Mouse (Mus musculus) kidney, adult 9 months (tissue): ENCODE data around the gene Ihh.

Source experiments
- DNase-seq: peaks from one replicate; pipeline ENCODE4 v3.0.0; 2022

Ihh gene

DNA sequence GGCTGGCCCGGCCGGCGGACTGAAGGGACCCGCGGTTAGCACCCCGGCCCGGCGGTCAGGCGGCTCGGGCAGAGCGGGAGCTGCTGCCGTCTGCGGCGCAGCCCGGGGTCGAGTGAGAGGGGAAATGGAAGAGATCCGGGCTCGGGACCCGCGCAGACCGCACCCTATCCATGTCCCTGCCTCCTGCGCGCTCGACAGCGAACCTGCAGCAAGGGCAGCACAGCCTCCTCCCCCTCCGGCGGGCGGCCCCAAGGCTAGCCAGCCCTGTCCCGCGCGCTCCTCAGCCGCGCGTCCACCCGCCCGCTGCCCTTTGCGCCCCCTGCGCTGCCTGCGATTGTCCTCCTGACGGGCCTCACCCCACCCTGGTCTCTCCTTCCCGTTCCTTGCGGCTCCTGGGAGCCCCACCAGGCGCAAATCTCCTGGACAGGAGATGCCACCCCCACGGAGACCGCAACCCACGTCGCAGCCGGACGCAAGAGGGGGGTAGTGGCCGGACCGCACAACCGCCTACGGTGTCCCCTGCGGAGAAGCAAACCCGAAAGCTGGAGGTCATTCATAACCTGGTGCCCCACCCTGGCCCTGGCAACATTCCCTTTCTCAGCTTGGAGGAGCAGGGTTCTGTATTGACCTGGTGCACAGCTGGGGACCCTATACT, at the start of gene Ihh:
Gene Ihh (minus strand): TSS at position 117 of the 655 bp plus-strand sequence.
- peak; percentile 61 for DNase-seq

DNA sequence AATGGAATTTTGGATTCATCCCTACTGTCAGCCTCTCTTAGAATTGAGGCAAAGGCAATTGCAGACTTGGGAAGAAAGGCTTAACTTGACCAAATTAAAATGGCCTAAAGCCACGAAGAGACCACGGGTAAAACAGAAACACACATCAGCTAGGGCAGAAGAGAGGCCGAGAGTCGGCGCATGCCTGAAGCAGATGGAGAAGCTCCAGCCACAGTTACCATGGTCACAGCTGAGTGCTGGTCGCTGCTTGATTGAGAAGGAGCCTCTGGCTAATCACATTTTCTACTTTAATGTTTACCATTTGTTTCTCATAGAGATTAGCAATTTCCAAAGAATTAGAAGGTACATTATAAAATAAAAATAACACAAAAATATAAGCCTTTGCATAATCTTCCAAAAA, 49.7 kb upstream of the Ihh start:
- no peak for DNase-seq

DNA sequence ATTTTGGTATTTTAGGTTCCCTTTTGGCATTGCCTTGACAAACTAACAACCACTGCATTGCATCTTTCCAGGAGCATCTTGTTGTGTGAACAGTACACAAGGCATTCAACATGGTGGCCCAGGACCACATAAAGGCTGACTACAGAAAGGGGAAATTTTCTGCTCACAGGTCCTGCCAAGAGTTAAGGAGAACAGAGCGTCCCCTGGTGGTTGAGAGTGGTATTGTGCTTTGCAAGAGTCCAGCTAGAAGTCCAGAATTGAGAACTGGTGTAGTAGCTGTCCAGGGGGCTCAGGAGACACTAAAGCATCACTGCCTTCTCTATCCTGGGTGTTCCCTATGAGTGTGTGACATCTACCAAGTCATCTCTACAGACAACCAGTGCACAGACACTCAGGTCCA, 49.0 kb upstream of the Ihh start:
- peak; percentile 68 for DNase-seq

DNA sequence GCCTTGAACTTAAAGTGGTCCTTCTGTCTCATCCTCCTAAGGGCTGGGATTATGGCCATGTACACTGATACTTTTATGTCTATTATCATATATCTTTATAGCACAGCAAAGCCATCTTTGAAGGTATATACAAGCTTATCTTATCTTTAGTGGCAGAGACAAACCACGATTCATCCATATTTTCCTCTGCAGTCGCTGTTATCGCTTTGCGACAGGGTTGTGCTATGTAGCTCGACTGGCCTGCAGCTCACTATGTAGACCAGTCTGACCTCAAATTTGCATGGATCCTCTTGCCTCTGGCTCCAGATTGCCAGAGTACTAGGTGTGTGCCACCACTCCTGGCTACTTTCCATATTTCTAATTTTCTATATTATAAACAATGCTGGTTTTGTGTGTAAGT, 47.7 kb upstream of the Ihh start:
- no peak for DNase-seq

DNA sequence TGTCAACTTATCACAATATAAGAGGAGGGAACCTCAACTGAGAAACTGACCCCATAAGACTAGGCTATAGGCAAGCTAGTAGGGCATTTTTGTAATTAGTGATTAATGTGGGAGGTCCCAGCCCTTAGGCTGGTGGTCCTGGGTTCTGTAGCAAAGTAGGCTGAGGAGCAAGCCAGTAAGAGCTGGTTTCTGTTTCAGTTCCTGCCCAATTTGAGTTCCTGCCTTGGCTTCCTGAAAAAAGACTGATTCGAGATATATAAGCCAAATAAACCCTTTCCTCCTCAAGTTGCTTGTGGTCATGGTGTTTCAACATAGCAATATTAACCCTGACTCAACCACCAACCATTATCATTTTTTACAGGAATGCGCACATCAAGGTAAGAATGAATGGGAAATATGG, 45.8 kb upstream of the Ihh start:
- DNase-seq, result no peak

DNA sequence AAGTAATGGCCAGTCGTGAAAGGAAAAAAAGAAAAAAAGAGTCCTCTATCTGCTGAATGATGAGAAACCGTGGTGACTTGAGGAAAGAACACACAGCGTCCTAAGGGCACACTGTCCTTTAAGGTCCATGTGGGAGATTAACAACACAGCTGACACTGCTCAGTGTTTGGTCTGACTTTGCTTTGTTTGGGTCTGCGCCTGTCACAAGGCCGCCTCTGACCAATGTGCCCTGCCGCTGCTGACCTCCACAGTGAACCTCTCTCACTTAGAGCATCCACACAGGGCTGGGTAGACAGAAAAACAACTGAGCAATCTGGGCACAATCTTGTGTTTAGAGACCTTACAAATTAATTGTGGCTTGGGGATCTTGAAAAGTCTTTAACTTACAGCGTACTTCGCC, 25.5 kb upstream of the Ihh start:
- DNase-seq, result no peak

DNA sequence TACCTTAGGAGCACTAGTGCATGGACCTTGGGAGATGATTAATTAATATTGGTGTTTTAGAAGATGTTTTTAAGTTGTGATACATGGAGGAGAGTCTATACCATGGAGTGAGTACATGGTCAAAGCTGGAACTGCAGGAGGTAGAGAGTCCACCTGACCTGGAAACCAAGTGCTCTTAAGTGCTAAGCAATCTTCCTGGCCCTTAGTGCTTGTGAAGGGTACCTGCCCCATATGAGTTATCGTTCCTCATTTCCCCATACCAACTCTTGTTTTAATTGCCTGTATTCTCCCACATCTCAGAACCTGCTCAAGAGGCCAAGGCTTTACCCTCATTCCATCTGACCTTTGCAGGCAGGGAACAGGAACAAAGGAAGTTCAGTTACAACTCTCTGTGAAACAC, 24.5 kb upstream of the Ihh start:
- DNase-seq, result no peak

DNA sequence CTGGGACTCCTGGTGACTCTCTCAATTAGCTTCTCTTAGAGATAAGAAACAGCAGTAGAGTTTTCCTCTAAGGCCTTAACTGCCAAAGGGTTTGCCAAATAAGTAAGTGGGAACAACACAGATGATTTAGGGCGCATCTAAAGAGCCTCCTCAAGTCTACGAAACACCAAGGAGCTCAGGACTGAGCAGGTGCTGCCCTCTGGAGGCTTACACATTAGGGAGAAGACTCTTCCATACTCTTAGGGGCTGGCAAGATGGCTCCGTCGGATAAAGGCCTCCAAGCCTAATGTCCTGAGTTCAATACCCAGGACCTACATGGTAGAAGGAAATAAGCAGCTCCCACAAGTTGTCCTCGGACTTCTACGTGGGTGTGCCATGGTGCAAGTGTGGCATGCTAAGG, 22.1 kb upstream of the Ihh start:
- DNase-seq, result peak; percentile 41

DNA sequence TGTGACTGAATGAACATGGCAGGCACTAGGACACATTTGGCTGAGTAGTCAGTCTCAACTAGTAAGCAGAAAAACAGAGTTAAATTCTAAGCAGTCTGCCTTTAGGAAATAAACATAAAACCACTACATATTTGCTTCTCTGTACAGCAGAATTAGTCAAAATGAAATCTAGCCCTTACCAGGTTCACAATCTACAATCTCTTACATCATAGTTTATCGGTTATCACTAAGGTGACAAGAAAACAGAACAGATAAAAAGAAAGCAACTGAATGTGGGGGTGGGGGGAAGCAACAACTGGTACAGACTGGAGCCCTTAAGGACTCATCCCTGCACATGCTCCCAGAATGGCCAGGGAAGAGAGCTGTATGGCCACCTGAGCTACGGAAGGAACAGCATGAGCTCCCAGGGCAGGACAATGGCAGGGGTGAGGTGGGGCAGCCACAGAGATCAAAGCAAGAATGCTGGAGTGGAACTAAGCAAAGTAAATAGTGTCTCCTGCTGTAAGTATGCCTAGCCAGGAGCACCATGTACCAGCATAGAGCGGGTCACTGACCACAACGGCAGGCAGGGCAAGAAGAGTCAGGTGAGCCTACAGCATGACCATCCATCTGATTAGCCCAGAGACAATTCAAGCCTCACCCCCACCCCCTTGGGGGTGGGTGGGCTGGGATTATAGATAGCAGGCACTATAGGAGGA, 20.0 kb upstream of the Ihh start:
- peak; percentile 49 for DNase-seq

DNA sequence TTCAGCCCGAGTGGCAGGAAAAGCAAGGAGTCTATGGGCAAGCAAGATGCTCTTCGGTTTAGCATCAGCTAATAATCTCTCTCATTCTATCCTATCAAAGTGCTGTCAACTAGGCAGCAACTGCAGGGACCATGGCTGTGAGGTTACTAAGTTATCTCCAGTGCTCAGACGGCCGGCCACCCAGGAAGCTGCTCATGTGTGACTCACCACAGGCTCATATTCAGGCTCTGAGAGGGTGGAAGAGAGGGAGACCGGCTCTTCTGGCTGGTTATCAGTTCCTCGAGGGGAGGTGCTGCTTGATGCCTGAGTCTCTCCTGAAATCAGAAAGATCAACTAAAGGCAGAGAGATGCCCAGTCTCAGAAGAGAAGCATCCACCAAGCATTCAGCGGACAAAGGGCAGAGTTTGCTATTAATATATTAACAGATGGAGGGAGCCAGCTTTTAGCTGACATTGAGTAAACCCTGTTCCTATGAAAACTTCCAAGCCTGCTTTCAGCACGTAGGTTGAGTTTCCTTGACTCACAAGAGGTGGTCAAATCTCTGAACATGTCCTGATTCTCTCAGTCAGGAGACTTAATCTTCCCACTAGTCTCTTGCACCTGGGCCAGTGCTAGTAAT, 16.6 kb upstream of the Ihh start:
- DNase-seq, result peak; percentile 66

DNA sequence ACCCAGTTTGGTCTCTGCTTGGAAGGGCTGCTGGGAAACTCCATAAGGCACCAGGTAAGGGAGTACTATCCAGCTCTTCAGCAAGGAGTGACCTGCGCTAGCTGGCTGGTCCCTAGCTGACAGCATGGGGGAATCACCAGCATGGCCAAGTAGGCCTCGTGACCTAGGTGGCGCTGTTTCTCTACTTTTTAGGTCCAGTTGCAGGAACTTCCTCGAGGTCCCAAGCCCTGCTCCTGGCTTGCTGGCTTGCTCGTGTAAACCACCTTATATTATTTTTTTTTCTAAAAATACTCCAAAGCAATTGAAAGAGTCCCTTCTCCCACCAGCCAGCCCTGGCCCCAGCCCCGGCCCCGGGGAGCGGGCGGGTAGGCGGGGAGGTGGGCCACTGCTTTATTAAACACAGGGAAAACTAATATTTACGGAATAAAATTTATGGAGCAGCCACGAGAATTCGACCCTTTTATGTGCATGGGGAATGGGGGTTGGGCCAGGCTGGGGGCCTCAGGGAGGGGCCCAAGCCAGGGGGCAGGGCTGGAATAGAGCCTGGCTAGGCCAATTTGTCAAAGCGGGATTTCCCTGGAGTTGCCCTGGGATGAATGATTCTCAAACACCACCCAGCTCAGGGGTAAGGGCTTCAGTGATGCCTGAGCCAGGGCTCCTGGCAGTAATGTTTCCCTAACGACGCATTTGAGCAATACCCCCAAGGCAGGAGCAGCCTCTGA, 13.2 kb upstream of the Ihh start:
- peak; percentile 89 for DNase-seq

DNA sequence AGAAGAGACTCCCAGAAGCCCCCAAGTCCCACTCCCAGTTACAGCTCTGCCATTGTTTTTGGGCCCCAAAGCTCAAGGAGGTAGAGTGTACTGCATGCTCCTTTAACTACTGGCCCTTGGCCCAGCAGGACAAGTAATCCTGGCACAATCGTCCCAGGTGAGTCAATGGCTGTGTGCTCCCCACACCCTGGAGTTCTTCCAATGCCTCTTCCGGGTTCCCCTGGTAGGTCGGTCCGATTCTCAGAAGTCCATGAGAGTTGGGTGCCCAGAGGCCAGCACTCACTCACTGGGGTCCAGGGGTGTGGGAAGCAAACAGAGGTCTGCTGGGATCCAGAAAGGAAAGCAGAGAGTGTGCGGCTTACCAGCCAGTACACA, 11.4 kb upstream of the Ihh start:
- no peak for DNase-seq

DNA sequence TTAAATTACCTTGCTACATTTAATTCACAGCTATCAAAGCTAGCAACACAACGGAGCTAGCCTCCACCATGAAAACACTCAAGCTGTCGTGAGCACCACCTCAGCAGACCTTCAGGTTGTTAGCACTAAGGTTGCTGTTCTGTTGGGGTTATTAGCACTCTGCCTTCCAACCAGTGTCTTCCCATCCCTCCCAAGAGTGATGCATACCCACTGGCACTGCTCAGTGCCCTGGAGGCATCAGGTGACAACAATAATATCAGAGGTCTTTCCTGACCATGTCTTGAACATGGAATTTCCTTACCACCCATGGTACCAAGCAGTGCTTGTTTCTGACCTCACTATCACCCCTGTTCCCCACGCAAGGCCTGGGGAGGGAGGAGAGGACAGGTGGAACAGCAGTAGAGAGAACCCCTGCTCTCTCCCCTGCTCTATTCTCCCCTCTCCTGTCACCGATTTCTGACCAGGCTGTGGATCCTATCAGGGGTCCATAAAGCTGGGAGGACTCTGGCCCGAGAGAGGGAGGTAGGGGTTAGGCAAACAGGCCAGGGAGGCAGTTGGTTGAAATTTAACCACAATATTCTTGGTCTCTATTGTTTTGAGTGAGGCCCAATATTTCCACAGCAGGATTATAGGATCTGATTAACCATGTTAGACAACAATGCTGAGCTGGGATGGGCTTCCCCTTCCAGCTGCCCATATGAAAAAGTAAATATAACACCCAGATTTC, 10.8 kb upstream of the Ihh start:
- no peak for DNase-seq

DNA sequence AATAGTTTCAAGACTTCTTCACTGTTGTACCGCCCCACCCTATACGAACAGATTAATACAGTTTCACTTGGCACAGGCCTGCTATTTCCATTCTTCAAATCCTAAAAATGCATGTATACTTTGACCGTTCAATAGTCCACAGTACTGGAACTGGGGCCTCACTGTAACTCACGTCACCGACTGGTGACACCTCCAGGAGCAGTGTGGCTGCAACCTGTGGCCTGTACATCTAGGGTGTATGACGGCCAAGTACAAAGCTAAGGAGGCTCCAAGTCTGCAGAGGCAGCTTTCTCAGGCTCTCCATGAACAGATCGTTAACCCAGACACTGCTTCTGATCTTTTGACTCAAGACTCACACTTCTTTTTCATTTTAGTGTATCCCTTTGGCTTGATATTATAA, 10.2 kb upstream of the Ihh start:
- DNase-seq, result no peak

DNA sequence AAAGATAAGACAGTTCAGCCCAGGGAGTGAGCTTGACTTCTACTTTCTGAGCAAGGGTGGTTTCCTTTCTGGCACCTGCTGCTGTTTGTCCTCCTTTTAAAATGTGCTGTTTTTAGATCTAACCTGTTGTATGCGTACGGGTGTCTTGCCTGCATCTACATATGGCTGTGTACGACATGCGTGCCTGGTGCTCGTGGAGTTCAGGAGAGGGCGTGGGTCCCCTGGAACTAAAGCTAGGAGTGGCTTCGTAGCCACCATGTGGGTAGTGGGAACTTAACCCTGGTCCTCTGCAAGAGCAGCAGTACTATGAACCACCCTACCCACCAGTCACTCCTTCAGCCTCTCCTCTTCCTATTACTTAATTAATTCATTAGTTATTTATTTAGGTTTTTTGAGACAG, 8.6 kb upstream of the Ihh start:
- no peak for DNase-seq

DNA sequence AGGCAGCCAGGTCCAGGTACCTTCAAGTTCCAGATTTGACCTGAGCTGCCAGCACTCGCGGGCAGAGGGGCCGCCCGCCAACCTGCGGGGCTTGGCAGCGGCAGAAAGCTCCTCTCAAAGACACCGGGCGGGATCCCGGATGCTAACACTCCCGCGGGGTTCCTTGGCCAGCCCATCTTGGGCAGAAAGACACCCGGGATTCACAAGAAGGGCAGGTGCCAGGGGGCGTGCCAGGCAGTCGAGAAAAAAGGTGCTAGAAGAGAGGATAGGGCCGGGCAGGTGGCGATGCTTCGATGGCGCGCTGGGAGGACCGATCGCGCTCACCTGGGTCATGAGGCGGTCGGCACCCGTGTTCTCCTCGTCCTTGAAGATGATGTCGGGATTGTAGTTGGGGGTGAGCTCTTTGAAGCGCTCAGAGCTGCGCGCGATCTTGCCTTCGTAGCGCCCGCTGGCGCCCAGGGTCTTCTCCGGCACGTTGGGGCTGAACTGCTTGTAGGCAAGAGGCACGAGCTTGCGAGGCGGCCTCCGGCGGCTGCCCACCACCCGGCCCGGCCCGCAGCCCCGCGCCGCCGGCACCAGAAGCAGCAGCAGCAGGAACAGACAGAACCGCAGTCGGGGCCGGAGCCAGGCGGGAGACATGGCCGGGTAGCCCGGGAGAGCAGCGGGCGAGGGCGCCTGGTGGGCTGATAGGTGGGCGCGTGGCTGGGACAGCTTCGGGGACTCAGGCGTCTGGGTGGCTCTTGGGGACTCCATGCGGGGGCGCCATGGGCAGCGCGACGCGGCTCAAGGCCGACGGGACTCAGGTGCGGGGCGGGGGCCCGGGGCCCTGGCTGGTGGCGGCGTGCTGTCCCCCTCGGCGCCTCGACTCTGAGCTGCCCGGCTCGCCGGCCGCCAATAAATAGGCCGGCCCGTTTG, 639 bp downstream of the Ihh start:
- peak; percentile 50 for DNase-seq

DNA sequence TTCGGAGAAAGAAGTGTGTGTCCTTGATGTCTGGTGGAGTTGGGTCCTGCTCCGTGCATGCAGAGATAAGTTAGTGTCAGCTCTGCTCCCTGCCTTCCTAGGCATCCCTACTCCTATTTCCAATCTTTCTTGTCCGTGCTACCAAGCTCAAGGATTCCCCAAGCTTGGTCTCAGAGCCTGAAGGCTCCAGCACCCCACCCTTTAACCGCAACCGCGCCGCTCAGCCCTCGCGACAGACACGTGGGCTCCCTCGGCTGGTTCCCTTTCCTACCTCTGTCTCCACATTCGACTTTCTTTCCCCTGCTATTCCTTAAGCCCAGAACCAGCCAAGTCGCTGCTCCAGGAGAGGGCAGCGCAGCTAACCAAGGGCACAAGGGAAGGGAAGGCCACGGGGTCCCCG, 1.4 kb downstream of the Ihh start:
- no peak for DNase-seq

DNA sequence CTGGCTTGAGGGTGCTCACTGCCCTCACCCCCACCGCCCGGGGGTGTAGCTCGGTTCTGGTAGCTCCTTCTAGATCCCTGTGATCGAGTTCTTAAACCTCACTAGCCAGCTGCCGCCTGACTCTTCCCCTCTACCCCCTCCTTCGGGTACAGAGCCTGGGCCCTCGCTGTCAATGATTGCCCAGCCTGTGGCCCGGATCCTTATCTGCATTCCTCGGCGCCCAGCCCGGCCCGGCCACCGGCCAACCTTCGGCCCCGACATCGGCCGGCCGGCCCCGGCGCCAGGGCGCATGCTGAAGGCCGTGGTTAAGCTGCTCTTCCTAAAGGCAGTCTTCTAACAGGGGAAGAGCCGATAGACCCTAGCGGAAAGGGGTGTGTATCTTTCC, 1.8 kb downstream of the Ihh start:
- peak; percentile 93 for DNase-seq

DNA sequence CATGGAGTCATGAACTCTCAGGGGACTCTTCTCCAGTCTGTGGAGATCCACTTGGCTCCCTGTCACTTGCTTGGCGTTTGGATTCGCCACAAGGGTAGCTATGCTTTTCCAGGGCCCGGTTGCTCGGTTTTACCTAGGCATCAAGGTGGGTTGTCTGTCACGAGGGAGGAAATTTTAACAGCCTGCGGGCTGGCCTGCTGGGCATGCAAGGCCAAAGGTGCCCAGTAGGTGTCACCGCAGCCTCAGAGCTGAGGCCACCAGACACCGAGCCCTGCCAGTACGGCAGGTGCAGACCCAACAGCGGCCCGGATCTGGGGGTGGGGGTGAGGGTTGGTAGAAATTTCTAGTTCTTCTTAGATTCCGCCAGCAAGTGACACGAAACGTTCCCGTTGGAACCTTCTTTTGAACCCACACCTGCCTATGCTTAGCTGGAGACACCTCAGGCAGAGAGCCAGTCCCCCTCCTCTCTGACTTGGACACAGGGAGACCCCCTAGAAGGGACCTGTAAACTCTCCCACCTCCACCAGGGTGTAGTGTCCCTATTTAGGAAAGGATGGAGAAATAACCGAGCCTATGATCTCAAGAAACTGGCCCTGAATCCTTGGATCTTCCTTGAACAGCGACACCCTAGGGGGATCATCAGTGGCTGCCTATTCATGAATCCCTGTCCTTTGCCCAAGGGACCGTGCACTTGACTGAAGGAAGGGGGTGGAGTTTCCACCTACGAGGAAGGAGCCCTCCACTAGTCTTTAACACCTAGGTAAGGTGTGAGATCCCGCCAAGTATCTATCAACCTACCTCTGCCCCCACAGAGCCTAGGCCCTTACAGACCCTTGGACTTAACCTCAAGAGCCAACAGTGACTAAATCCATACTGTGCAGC, 2.4 kb downstream of the Ihh start:
- DNase-seq, result peak; percentile 81

DNA sequence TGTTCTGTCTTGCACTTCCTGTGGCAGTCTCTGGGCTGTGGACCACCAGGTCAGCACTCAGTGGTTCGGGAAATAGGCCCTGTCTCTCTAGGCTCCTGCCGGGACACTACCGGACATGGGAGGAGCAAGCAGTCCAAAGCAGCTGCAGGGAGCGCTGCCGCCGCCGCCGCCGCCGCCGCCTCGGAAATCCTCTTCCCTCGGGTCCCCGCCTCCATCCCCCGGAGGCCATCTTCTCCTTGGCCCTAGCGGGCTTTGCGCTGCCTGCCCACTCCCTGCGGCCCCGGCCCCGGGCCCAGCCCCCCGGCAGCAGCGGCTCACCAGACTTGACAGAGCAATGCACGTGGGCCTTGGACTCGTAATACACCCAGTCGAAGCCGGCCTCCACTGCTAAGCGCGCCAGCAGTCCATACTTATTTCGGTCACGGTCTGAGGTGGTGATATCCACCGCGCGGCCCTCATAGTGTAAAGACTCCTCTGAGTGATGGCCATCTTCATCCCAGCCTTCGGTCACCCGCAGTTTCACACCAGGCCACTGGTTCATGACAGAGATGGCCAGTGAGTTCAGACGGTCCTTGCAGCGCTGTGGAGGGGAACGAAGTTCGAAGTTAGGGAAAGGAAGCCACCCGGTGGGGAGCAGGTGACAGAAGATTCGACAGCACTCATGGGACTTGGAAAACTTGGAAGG, 3.3 kb downstream of the Ihh start:
- DNase-seq, result peak; percentile 45
